Mouse (Mus musculus): ENCODE measurements around the gene Vmn1r75. TPM values are rescaled to one million over a fixed set of nuclear protein-coding genes. Genes with fewer than 3 reads are reported as not detected.

Vmn1r75 gene
- polyA plus RNA-seq (2012; rRNA removed): not detected in 2 replicates

DNA sequence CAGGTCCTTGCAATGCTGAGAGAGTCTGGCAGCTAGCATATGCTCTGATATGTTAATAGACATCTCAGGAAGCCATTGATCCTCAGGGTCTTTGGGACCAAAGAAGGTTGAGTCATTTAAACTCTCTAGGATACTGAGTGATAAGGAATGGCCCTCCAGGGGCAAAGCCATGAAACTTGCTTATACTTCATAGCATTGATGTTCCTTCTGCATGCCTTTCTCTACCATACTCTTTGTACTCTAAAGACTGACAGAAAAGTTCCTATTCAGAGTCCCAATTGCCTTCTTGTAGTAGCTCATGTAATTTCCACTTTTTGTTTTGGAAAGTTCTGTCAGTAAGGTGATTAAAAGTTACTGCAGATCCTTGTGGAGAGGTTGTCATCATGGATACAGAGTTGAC lies at the start of gene Vmn1r75:
Gene Vmn1r75, plus strand, starts transcription at position 301 of the 400 bp plus-strand sequence.

DNA sequence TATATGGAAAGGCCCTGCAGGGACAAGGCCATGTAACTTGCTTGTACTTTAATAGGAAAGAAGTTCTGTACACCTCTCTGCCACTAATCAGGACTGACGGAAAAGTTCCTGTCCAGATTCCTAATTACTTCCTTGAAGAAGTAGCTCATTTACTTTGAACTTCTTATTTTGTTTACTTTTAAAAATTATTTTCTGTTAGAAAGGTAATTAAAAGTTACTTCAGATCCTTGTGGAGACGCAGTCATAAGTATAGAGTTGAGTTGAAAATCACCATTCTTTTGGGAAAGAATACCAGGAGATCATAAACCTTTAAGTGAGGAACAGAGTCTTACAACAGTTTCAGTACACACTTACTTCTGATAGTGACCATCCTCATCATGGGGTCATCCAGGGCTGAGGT lies 40.8 kb upstream of the Vmn1r75 start, which contains the start of gene Vmn1r74:
Gene Vmn1r74, plus strand, starts transcription at position 301 of the 400 bp plus-strand sequence.

Other genes with a start within 250 kb of the Vmn1r75 start
- gene Vmn1r72, start 194.5 kb upstream of the Vmn1r75 start, polyA plus RNA-seq (2012; rRNA removed): not detected in 2 replicates
- not detected in 2 replicates for gene Vmn1r73, start 144.4 kb upstream of the Vmn1r75 start, polyA plus RNA-seq (2012; rRNA removed)
- gene Vmn1r74, start 40.6 kb upstream of the Vmn1r75 start, polyA plus RNA-seq (2012; rRNA removed): not detected in 2 replicates
- gene Vmn1r76, start 63.6 kb downstream of the Vmn1r75 start, polyA plus RNA-seq (2012; rRNA removed): not detected in 2 replicates
- not detected in 2 replicates for gene Vmn1r77, start 162.1 kb downstream of the Vmn1r75 start, polyA plus RNA-seq (2012; rRNA removed)

Data from central nervous system, embryonic 18 days (tissue).